Mouse (Mus musculus) left cerebral cortex, adult 11 months (tissue): Measurements from ENCODE around the gene St3gal2.
"Not testable (repeated sequence)": the region's sequence is repeated elsewhere in the genome, so short reads cannot be mapped to it uniquely, and the experiment has no call there.

Experiments
- DNase-seq: peaks from one replicate; pipeline ENCODE4 v3.0.0; 2022; ENCODE audit warnings: low spot score

Gene St3gal2

GRCm38 (mm10) chr8:110944276-110944876 lies 24.7 kb downstream of the St3gal2 start:
- DNase-seq = no peak

DNA sequence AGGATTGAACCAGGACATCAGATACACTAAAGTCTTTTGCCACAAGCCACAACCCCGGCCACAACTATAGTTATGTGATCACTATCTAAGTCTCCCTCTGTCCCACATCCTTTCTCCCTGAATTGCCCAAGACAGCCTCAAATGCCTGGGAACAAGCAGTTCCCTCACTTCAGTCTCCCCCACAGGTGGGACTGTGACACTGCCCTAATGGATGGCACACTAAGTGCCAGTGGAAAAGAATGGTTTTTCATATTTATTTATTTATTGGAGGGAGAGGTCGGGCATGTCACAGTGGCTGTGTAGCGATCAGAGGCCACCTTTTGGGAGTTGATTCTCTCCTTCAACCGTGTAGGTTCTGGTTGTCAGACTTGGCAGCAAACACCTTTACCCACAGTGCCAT lies 26.0 kb downstream of the St3gal2 start:
- DNase-seq = no peak

- DNase-seq = no peak
These were observed 30.4 kb downstream of the St3gal2 start for GRCm38 (mm10) chr8:110950065-110950484.

DNA sequence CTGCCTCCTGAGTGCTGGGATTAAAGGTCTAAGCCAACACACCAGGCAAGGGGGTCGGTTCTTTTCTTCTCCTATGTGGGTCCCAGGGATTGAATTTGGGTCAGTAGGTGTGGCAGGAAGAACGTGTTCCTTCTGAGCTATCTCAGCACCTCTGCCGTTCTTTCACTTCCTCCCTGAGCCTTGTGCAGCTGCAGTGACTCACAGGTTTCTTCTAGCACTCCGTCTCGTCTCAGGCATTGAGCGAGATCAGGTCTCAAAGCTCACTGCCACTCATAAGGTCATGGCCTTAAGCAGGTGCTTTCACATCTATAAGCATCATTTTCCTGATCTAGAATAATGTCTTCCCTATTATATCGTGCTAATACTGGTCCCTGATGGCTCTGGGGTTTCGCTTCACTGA lies 35.1 kb downstream of the St3gal2 start:
- DNase-seq = no peak

- no peak for DNase-seq
These were observed 37.1 kb downstream of the St3gal2 start for GRCm38 (mm10) chr8:110956619-110957450.

- DNase-seq = no peak
These were observed 37.7 kb downstream of the St3gal2 start for GRCm38 (mm10) chr8:110957471-110957870.

- DNase-seq = no peak
These were observed 38.4 kb downstream of the St3gal2 start for GRCm38 (mm10) chr8:110958135-110958534.

DNA sequence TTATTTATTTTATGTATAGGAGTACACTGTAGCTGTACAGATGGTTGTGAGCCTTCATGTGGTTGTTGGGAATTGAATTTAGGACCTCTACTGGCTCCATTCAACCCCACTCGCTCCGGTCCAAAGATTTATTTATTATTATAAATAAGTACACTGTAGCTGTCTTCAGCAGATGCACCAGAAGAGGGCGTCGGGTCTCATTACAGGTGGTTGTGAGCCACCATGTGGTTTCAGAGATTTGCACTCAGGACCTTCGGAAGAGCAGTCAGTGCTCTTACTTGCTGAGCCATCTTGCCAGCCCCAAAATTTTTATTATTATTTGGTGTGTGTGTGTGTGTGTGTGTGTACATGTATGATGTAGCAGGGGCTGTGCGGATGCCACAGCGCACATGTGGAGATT lies 38.8 kb downstream of the St3gal2 start:
- not testable (repeated sequence) for DNase-seq

DNA sequence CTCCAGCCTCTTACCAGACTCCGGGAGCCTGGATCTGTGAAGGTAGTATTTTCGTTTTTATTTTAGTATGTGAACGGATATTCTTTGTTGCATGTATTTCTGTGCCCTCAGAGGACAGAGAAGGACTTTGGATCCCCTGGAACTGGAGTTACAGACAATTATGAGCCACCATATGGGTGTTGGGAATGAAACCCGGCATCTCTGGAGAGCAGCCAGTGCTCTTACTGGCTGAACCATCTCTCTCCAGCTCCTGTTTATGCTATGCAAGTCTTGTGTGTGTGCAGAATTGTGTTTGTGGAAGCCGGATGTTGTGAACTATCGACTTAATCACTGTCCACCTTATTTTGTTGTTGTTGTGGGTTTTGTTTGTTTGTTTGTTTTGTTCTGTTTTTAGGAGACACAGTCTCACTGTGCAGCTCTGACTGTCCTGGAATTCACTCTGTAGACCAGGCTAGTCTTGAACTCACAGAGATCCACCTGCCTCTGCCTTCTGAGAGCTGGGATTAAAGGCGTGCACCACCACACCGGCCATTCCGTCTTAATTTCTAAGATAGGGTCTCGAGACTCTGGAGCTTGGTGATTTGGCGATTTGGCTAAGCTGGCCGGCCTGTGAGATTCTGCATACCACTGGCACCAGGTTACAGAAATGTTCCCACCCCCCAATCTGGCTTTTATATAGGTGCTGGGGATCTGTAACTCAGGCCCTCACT lies 39.5 kb downstream of the St3gal2 start:
- no peak for DNase-seq

- DNase-seq = no peak
These were observed 40.2 kb downstream of the St3gal2 start for GRCm38 (mm10) chr8:110959906-110960305.

GRCm38 (mm10) chr8:110963051-110963450 lies 43.3 kb downstream of the St3gal2 start:
- DNase-seq = no peak

- DNase-seq = no peak
These were observed 44.9 kb downstream of the St3gal2 start for GRCm38 (mm10) chr8:110964666-110965065.

GRCm38 (mm10) chr8:110965594-110965993 lies 45.9 kb downstream of the St3gal2 start:
- DNase-seq = peak; percentile 67

DNA sequence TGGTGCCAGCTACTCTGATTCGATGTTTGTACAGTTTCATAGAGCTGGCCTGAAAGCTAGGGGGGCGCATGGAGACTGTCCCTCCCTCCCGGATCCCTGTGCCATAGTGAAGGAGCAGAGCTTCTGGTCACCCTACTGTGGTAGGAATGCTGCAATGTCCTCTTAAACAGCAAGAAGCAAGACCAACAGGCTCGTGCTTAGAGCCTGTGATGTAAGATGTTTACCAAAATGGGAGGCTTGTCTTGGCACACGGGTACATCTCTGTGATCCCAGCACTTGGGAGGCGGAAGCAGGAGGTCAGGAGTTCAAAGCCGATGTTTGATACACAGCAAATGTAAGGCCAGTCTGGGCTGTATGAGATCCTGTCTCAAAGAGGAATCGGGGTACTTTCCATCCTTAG lies 46.9 kb downstream of the St3gal2 start:
- DNase-seq = no peak

DNA sequence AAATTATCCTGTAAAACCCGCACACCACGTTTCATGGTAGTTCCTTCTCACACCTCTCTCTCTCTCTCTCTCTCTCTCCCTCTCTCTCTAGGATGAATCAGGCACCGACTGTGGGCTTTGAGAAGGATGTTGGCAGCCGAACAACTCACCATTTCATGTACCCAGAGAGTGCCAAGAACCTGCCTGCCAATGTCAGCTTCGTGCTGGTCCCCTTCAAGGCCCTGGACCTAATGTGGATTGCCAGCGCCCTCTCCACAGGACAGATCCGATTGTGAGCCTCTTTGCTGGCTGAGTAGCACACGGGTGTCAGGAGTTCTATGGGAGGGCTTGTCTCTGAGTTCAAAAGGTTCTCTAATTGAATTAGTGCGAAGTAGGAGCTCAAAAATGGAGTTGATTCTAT lies 47.6 kb downstream of the St3gal2 start:
- no peak for DNase-seq

GRCm38 (mm10) chr8:110969910-110970770 lies 50.4 kb downstream of the St3gal2 start:
- DNase-seq = peak; percentile 91

DNA sequence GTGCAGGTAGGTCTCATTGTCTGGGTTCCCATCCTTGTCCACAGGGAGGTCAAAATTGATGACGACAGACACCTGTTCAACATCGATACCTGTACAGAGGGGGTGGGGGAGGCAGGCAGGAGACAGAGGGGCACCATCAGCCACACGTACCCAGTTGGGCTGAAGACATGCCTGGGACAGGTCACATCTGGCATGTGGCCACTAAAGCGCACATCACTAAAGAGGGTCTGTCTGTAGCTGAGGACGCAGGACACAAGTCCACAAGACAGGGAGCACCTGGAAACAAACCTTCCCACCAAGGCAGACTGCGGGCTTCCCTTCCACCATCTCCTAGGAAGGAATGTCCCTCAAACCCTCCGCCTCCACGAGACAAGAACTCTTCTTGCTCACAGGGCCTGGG lies 56.8 kb downstream of the St3gal2 start:
- DNase-seq = not testable (repeated sequence)

- not testable (repeated sequence) for DNase-seq
These were observed 58.3 kb downstream of the St3gal2 start for GRCm38 (mm10) chr8:110977987-110978386.

GRCm38 (mm10) chr8:110981304-110981703 lies 61.6 kb downstream of the St3gal2 start:
- DNase-seq = no peak

GRCm38 (mm10) chr8:110987805-110988744 lies 68.4 kb downstream of the St3gal2 start:
- DNase-seq = no peak

GRCm38 (mm10) chr8:110990017-110990416 lies 70.3 kb downstream of the St3gal2 start:
- DNase-seq = no peak
